Mouse (Mus musculus) midbrain, embryonic 16.5 days (tissue): ENCODE measurements around the gene Arl5a. TPM values are rescaled to one million over a fixed set of nuclear protein-coding genes. Genes with fewer than 3 reads are reported as not detected.

Experiments used
- ATAC-seq: fragments of 200-750 bp; cut with Nextera tagmentation; 2 replicates; pipeline ENCODE4 v1.8.0; 2017; ENCODE audit warnings: moderate TSS enrichment
- H3K27ac ChIP-seq: fragments of 300-500 bp; sonication (generic); 2 replicates; pipeline ENCODE4 v1.5.1; 2014; ENCODE audit warnings: mild to moderate bottlenecking, low read length, mixed read lengths
- H3K27me3 ChIP-seq: fragments of 300-500 bp; sonication (generic); 2 replicates; pipeline ENCODE4 v1.6.1; 2014; ENCODE audit warnings: low read depth, low read length, mixed read lengths; ENCODE audit not compliant: control insufficient read depth, insufficient read depth
- H3K36me3 ChIP-seq: fragments of 300-500 bp; sonication (generic); 2 replicates; pipeline ENCODE4 v1.6.1; 2014; ENCODE audit warnings: mild to moderate bottlenecking, low read length, moderate library complexity, mixed read lengths; ENCODE audit not compliant: control insufficient read depth, insufficient read depth
- H3K4me1 ChIP-seq: fragments of 300-500 bp; sonication (generic); 2 replicates; pipeline ENCODE4 v1.6.1; 2014; ENCODE audit warnings: mild to moderate bottlenecking, low read length, mixed read lengths; ENCODE audit not compliant: control insufficient read depth, insufficient read depth
- H3K4me2 ChIP-seq: fragments of 300-500 bp; sonication (generic); 2 replicates; pipeline ENCODE4 v1.6.1; 2014; ENCODE audit warnings: mild to moderate bottlenecking, low read length, mixed read lengths
- H3K4me3 ChIP-seq: fragments of 300-500 bp; sonication (generic); 2 replicates; pipeline ENCODE4 v1.5.1; 2014; ENCODE audit warnings: low read depth, mild to moderate bottlenecking, low read length, moderate library complexity, mixed read lengths
- H3K9ac ChIP-seq: fragments of 300-500 bp; sonication (generic); 2 replicates; pipeline ENCODE4 v1.6.1; 2014; ENCODE audit warnings: low read depth, low read length, mixed read lengths
- H3K9me3 ChIP-seq: fragments of 300-500 bp; sonication (generic); replicated peaks from 2 replicates; pipeline ENCODE4 v1.6.1; 2014; ENCODE audit warnings: mild to moderate bottlenecking, low read length, mixed read lengths; ENCODE audit not compliant: control insufficient read depth, poor library complexity, severe bottlenecking
- whole genome bisulfite sequencing: fragments of 180-500 bp; shearing (Covaris S2); extraction: QIAGEN DNeasy Blood & Tissue Kit; methylation state at CpG from one replicate; pipeline ENCODE4 v1.1.7; 2014; 5-methylcytosine and 5-hydroxymethylcytosine counted together
- polyA plus RNA-seq: library from polyadenylated mRNA; unstranded; fragments of >200 nt; fragmentation: Nextera tagmentation; extraction: Ambion mirVana; gene quantifications from 2 replicates; pipeline ENCODE4 v1.2.1, GENCODE M21; 2015

Arl5a gene
- polyA plus RNA-seq, result 38.5 and 38.7 TPM in 2 replicates

DNA sequence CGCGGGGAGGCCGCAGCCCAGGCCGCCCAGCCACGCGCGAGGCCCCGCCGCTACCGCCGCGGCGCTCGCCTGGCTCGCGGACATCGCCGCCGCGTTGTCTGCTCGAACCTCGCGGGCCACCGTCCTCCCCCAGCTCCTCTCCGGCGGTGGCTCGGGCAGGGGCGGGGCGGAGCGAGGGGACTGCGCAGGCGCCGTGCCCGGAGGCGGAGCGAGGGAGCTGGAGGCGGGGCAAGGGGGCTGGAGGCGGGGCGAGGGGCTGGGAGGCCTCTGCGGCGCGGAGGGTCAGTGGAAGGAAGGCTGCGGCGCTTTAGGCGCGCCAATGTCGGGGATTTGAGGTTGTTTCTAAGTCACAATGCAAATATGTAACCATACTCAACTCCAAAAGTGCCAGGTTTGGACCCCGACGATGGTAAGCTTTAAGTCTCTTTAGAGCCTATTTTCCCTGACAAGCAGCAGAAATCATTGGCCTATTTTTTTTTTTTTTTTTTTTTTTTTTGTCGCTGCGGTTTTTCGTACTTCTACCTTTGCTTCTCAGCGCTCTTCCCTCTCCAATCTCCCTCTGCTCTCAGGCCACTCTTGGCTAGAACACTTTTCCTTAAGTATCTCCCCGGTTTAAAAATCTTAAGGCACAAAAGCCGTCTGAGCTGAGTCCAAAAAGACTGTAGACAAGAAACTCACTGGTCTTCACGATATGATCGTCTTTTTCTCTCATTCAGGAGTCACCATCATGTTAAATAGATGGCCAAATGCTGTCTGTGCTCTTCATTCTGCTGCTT, at the start of gene Arl5a:
TSS of gene Arl5a (minus strand) at position 155 of the 776 bp plus-strand sequence.
- peak within 1 kb of the TSS; percentile 90 for H3K27ac ChIP-seq
- H3K9ac ChIP-seq, result peak within 1 kb of the TSS; percentile 97
- peak; percentile 96 for ATAC-seq
- no peaks in the 10 kb centered on the region for H3K36me3 ChIP-seq
- peak within 1 kb of the TSS; percentile 99 for H3K4me3 ChIP-seq
- under 1% methylated on average over 53 of the region's 57 CpGs for WGBS
- no peaks in the 10 kb centered on the region for H3K27me3 ChIP-seq
- peak within 1 kb of the TSS; percentile 71 for H3K4me2 ChIP-seq
- no peaks in the 10 kb centered on the region for H3K9me3 ChIP-seq
- H3K4me1 ChIP-seq, result peaks cover 27% of the 10 kb centered on the region

GRCm38 (mm10) chr2:52471545-52472291, 47.0 kb upstream of the Arl5a start:
- WGBS, result 59% methylated on average over 4 of the region's 4 CpGs
- Histone ChIP-seq H3K27ac (no peak overlapping the region), H3K4me2 (no peak overlapping the region), H3K27me3 (no peaks in the 10 kb centered on the region), H3K9me3 (no peaks in the 10 kb centered on the region), H3K4me1 (no peaks in the 10 kb centered on the region), H3K9ac (no peak overlapping the region), H3K36me3 (peaks cover 21% of the 10 kb centered on the region), H3K4me3 (no peak overlapping the region)
- ATAC-seq, result no peak

- Histone ChIP-seq H3K9ac (no peak overlapping the region), H3K9me3 (no peaks in the 10 kb centered on the region), H3K4me2 (no peak overlapping the region), H3K27me3 (no peaks in the 10 kb centered on the region), H3K4me1 (no peaks in the 10 kb centered on the region), H3K4me3 (no peak overlapping the region), H3K27ac (no peak overlapping the region), H3K36me3 (peaks cover 14% of the 10 kb centered on the region)
- 89% methylated on average over 4 of the region's 4 CpGs for WGBS
- ATAC-seq, result no peak
These were observed 45.4 kb upstream of the Arl5a start for GRCm38 (mm10) chr2:52470044-52470560.

- no peak for ATAC-seq
- Histone ChIP-seq H3K9ac (no peak overlapping the region), H3K27ac (no peak overlapping the region), H3K27me3 (no peaks in the 10 kb centered on the region), H3K36me3 (no peaks in the 10 kb centered on the region; the same call in 1 of the 2 replicates), H3K4me3 (no peak overlapping the region), H3K9me3 (no peaks in the 10 kb centered on the region), H3K4me1 (no peaks in the 10 kb centered on the region), H3K4me2 (no peak overlapping the region)
- 86% methylated on average over 6 of the region's 6 CpGs for WGBS
These were observed 42.9 kb upstream of the Arl5a start for GRCm38 (mm10) chr2:52467629-52468028.

DNA sequence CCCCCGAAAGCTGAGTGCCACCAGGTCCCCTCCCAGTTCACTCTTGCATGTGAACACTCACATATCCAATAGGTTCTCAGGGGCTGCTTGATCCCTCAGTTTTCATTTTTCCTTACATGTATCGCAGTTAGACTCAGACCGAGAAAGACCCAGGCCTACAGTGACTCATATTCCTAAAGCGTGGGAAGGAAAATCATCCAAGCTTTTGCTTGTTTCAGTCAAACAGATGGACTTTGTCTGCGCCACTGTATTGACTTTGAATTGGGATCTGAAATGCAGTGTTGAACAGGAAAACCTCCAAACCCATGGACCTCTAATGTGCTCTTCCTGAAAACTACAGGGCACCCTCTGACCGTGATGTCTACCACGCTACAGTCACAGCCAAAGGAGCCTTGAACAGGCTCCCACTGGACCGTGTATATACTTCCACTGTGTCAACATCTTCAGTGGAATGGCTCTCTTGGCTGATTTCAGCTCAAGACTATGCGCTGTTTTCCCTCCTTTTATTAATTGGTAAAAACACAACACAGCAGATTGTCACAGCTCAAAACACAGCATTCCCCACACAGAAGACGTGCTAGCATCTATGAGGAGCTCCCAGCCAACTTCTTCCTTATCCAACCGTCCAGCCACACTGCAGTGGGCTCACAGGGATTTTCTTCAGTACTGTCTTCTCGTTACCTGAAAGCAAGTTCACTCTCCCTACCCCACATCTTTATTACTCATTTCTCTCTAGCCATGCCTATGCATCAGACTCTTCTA, 36.7 kb upstream of the Arl5a start:
- no peak overlapping the region for H3K9ac ChIP-seq
- 91% methylated on average over 12 of the region's 12 CpGs for WGBS
- peaks cover 4% of the 10 kb centered on the region; the same call in 1 of the 2 replicates for H3K36me3 ChIP-seq

GRCm38 (mm10) chr2:52455606-52456479, 31.1 kb upstream of the Arl5a start:
- WGBS, result 70% methylated on average over 7 of the region's 7 CpGs

More for the DNA sequence above, 36.7 kb upstream of the Arl5a start:
- H3K27ac ChIP-seq, result no peak overlapping the region
- H3K4me1 ChIP-seq, result no peaks in the 10 kb centered on the region
- H3K4me2 ChIP-seq, result no peak overlapping the region
- H3K9me3 ChIP-seq, result no peaks in the 10 kb centered on the region
- no peaks in the 10 kb centered on the region for H3K27me3 ChIP-seq
- H3K4me3 ChIP-seq, result no peak overlapping the region
- no peak for ATAC-seq

GRCm38 (mm10) chr2:52449818-52450217, 25.1 kb upstream of the Arl5a start:
- ATAC-seq, result no peak
- Histone ChIP-seq H3K9ac (no peak overlapping the region), H3K27me3 (no peaks in the 10 kb centered on the region), H3K9me3 (no peaks in the 10 kb centered on the region), H3K4me1 (no peaks in the 10 kb centered on the region), H3K27ac (no peak overlapping the region), H3K36me3 (peaks cover 13% of the 10 kb centered on the region), H3K4me2 (no peak overlapping the region), H3K4me3 (no peak overlapping the region)
- WGBS, result 92% methylated on average over 8 of the region's 8 CpGs

More at GRCm38 (mm10) chr2:52455606-52456479, 31.1 kb upstream of the Arl5a start:
- no peak overlapping the region for H3K27ac ChIP-seq
- no peaks in the 10 kb centered on the region for H3K27me3 ChIP-seq
- no peak overlapping the region for H3K4me2 ChIP-seq
- H3K4me1 ChIP-seq, result no peaks in the 10 kb centered on the region
- no peak overlapping the region for H3K9ac ChIP-seq
- H3K36me3 ChIP-seq, result peaks cover 14% of the 10 kb centered on the region
- H3K4me3 ChIP-seq, result no peak overlapping the region
- no peaks in the 10 kb centered on the region for H3K9me3 ChIP-seq
- ATAC-seq, result no peak

DNA sequence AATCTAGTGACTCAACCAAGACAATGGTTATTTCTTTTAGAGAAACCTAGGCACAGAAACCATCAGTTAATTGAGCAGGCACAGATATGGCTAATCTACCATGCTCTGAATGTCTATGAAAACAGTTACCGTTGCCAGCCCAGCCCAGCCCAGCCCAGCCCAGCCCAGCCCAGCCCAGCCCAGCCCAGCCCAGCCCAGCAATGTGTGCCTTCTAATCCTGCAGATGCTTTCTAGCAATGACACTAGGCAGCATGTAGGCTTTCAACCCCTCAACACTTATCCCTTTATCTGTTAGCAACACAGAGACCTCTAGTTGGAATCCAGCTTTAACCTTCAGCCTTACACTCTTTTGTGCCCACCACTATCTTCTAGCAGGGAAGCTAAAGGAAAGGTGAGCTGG, 24.2 kb upstream of the Arl5a start:
- H3K4me1 ChIP-seq, result no peaks in the 10 kb centered on the region
- no peak overlapping the region for H3K27ac ChIP-seq
- no peak for ATAC-seq
- no peaks in the 10 kb centered on the region for H3K9me3 ChIP-seq
- no peak overlapping the region for H3K4me3 ChIP-seq
- H3K9ac ChIP-seq, result no peak overlapping the region
- WGBS, result 80% methylated on average over 1 of the region's 1 CpGs
- H3K36me3 ChIP-seq, result peaks cover 9% of the 10 kb centered on the region; the same call in 1 of the 2 replicates
- no peaks in the 10 kb centered on the region for H3K27me3 ChIP-seq
- H3K4me2 ChIP-seq, result no peak overlapping the region
